Mouse (Mus musculus) kidney, embryonic 15.5 days (tissue): ENCODE results near the gene Rps6ka5. TPM values are rescaled to one million over a fixed set of nuclear protein-coding genes. Genes with fewer than 3 reads are reported as not detected.

ENCODE experiments used
- ATAC-seq: fragments of 200-750 bp; cut with Nextera tagmentation; replicated peaks from 2 replicates; pipeline ENCODE4 v1.8.0; 2017; ENCODE audit warnings: moderate TSS enrichment; ENCODE audit not compliant: low FRiP score
- H3K27ac ChIP-seq: fragments of 300-500 bp; sonication (generic); 2 replicates; pipeline ENCODE4 v1.5.1; 2015; ENCODE audit warnings: mild to moderate bottlenecking, inconsistent platforms
- H3K27me3 ChIP-seq: fragments of 300-500 bp; sonication (generic); 2 replicates; pipeline ENCODE4 v1.6.1; 2015; ENCODE audit warnings: inconsistent platforms
- H3K36me3 ChIP-seq: fragments of 300-500 bp; sonication (generic); 2 replicates; pipeline ENCODE4 v1.6.1; 2015; ENCODE audit warnings: inconsistent platforms
- H3K4me1 ChIP-seq: fragments of 300-500 bp; sonication (generic); 2 replicates; pipeline ENCODE4 v1.6.1; 2015; ENCODE audit warnings: inconsistent platforms
- H3K4me2 ChIP-seq: fragments of 300-500 bp; sonication (generic); 2 replicates; pipeline ENCODE4 v1.6.1; 2015; ENCODE audit warnings: moderate library complexity, mild to moderate bottlenecking, inconsistent platforms
- H3K4me3 ChIP-seq: fragments of 300-500 bp; sonication (generic); replicated peaks from 2 replicates; pipeline ENCODE4 v1.5.1; 2015; ENCODE audit warnings: mild to moderate bottlenecking, inconsistent platforms
- H3K9ac ChIP-seq: fragments of 300-500 bp; sonication (generic); 2 replicates; pipeline ENCODE4 v1.6.1; 2015; ENCODE audit warnings: mild to moderate bottlenecking, inconsistent platforms
- H3K9me3 ChIP-seq: fragments of 300-500 bp; sonication (generic); replicated peaks from 2 replicates; pipeline ENCODE4 v1.6.1; 2016; ENCODE audit warnings: inconsistent platforms
- whole genome bisulfite sequencing: fragments of 180-500 bp; shearing (Covaris S2); methylation state at CpG from one replicate; pipeline ENCODE4 v1.1.7; 2015; ENCODE audit warnings: mixed read lengths; 5-methylcytosine and 5-hydroxymethylcytosine counted together
- polyA plus RNA-seq: library from polyadenylated mRNA; unstranded; fragments of >200 nt; fragmentation: Nextera tagmentation; extraction: Ambion mirVana; gene quantifications from 2 replicates; pipeline ENCODE4 v1.2.1, GENCODE M21; 2015

Rps6ka5 gene
- 3.9 and 4.9 TPM in 2 replicates for polyA plus RNA-seq

GRCm38 (mm10) chr12:100726651-100727050 is at the start of gene Rps6ka5:
Gene Rps6ka5 (minus strand): TSS chr12:100726983.
- no peak for ATAC-seq
- Histone ChIP-seq H3K9ac (no peak within 1 kb of the TSS), H3K4me3 (0 out of 2 replicates have a peak within 1 kb of the TSS, but pooled peaks have one; percentile 68), H3K9me3 (no peaks in the 10 kb centered on the region), H3K27me3 (no peaks in the 10 kb centered on the region), H3K27ac (no peak within 1 kb of the TSS), H3K36me3 (no peaks in the 10 kb centered on the region), H3K4me1 (peaks cover 20% of the 10 kb centered on the region), H3K4me2 (peak within 1 kb of the TSS; percentile 75)
- WGBS = 93% methylated on average over 4 of the region's 4 CpGs

DNA sequence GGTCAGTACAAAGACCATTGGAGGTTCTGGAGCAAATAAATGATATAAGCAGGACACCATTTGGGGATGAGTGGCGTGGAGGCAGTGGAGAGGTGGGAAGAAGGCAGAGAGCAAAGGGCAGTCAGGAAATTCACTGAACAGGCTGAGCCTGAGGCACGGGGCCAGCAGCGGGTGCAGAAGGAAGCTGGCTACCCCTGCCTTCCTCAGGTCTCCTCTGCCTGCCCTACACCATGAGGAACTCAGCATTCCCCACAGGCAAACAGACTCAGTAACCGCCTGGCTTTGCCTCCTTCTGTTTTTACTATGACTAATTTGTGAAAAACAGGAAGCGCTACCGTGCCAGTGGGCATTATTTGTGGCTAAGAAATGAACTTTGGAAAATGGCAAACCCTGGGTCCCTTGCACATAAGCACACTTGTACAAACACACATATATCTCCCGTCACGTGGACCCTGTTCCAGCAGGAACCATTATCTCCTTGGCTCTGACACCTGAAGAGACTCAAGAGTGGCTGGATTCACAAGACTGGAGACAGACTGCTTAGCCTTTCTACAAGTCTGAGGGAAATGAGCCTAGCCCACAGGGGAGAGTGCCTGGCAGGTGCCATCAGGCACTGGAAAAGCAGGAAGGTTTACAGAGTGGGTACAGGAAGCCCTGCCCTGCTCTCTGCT is 49.3 kb upstream of the Rps6ka5 start:
- WGBS = 76% methylated on average over 8 of the region's 8 CpGs
- H3K4me1 ChIP-seq = peaks cover 17% of the 10 kb centered on the region

GRCm38 (mm10) chr12:100775291-100775690 is 48.5 kb upstream of the Rps6ka5 start:
- H3K9me3 ChIP-seq = no peaks in the 10 kb centered on the region
- no peak overlapping the region for H3K9ac ChIP-seq
- H3K36me3 ChIP-seq = no peaks in the 10 kb centered on the region
- no peak overlapping the region for H3K4me3 ChIP-seq
- no peaks in the 10 kb centered on the region for H3K27me3 ChIP-seq
- no peak overlapping the region for H3K4me2 ChIP-seq
- peaks cover 17% of the 10 kb centered on the region for H3K4me1 ChIP-seq
- no peak overlapping the region for H3K27ac ChIP-seq
- no peak for ATAC-seq

More for the DNA sequence above, 49.3 kb upstream of the Rps6ka5 start:
- no peaks in the 10 kb centered on the region for H3K9me3 ChIP-seq
- H3K4me2 ChIP-seq = no peak overlapping the region
- H3K27me3 ChIP-seq = no peaks in the 10 kb centered on the region
- no peak overlapping the region for H3K27ac ChIP-seq
- H3K9ac ChIP-seq = no peak overlapping the region
- no peak for ATAC-seq
- no peak overlapping the region for H3K4me3 ChIP-seq
- H3K36me3 ChIP-seq = no peaks in the 10 kb centered on the region

GRCm38 (mm10) chr12:100774756-100775155 is 48.0 kb upstream of the Rps6ka5 start:
- H3K27me3 ChIP-seq = no peaks in the 10 kb centered on the region
- H3K27ac ChIP-seq = no peak overlapping the region
- peaks cover 15% of the 10 kb centered on the region for H3K4me1 ChIP-seq
- no peaks in the 10 kb centered on the region for H3K36me3 ChIP-seq
- H3K9ac ChIP-seq = no peak overlapping the region
- H3K9me3 ChIP-seq = no peaks in the 10 kb centered on the region
- ATAC-seq = no peak
- WGBS = 66% methylated on average over 7 of the region's 7 CpGs
- no peak overlapping the region for H3K4me3 ChIP-seq
- no peak overlapping the region for H3K4me2 ChIP-seq

DNA sequence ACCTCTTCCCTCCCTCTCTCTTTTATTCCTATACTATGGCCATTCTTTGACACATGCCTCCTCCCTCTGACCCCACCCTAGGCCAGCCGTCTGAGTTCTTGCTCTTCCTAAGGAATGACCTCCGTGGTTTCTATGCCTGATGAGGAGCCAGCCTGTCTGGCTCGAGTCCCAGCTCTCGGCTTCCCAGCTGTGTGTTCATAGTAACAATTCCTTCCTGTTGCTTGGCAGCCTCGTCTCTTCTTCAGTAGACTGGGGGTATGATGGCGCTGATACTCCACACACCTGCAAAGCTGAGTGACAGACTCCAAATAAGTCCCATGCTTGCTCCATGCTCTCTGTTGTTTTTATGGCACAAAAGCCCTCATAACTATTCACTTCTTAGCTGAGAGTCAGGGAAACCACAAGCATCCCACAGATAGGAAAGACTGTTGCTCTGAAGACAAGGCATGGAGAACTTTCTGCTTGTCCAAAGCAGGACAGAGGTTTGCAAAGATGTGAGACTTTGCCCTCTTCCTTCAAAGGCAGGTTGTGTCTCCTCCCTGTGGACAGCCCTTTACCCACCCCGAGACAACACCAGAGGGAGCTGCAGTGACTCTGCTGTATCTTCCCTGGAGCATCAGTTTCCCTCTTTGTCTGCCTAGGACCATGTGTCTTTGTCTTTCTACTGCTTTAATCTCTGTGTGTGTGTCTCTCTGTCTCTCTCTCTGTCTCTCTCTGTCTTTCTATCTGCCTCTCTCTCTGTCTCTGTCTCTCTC is 45.6 kb upstream of the Rps6ka5 start:
- 0 out of 2 replicates have a peak, but pooled peaks cover 3% of the 10 kb centered on the region for H3K4me1 ChIP-seq
- no peak overlapping the region for H3K4me3 ChIP-seq
- H3K27me3 ChIP-seq = no peaks in the 10 kb centered on the region
- H3K4me2 ChIP-seq = no peak overlapping the region
- H3K9me3 ChIP-seq = no peaks in the 10 kb centered on the region
- no peaks in the 10 kb centered on the region for H3K36me3 ChIP-seq
- no peak overlapping the region for H3K27ac ChIP-seq
- no peak for ATAC-seq
- 49% methylated on average over 7 of the region's 7 CpGs for WGBS
- H3K9ac ChIP-seq = no peak overlapping the region

DNA sequence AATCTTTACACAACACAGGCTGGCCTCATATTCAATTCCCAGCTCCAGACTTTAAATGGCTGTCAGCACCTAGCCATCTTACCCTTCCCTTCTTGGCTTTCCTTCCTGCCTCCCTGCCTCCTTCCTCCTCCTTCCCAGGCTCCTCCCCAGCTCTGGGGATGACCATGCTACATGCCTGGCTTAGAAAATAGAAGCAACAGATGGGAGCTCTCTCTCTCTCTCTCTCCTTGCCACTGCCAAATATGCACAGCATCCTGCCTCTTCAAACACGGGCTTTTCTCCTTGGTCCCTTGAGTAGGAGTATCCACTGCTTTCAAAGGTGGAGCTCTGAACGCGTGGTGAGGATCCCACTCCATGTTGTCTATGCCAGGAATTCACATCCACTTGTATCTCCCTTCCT is 44.0 kb upstream of the Rps6ka5 start:
- ATAC-seq = no peak
- Histone ChIP-seq H3K27me3 (no peaks in the 10 kb centered on the region), H3K36me3 (no peaks in the 10 kb centered on the region), H3K27ac (no peak overlapping the region), H3K4me3 (no peak overlapping the region), H3K4me2 (no peak overlapping the region), H3K4me1 (0 out of 2 replicates have a peak, but pooled peaks cover 3% of the 10 kb centered on the region), H3K9me3 (no peaks in the 10 kb centered on the region), H3K9ac (no peak overlapping the region)
- 78% methylated on average over 3 of the region's 3 CpGs for WGBS

GRCm38 (mm10) chr12:100769871-100770270 is 43.1 kb upstream of the Rps6ka5 start:
- no peaks in the 10 kb centered on the region for H3K9me3 ChIP-seq
- H3K4me3 ChIP-seq = no peak overlapping the region
- no peak overlapping the region for H3K4me2 ChIP-seq
- 89% methylated on average over 6 of the region's 6 CpGs for WGBS
- H3K9ac ChIP-seq = no peak overlapping the region
- H3K36me3 ChIP-seq = no peaks in the 10 kb centered on the region
- H3K27ac ChIP-seq = no peak overlapping the region
- ATAC-seq = no peak
- no peaks in the 10 kb centered on the region for H3K27me3 ChIP-seq
- 0 out of 2 replicates have a peak, but pooled peaks cover 3% of the 10 kb centered on the region for H3K4me1 ChIP-seq

GRCm38 (mm10) chr12:100764329-100765018 is 37.7 kb upstream of the Rps6ka5 start:
- H3K27ac ChIP-seq = no peak overlapping the region; the same call in 1 of the 2 replicates
- 65% methylated on average over 13 of the region's 13 CpGs for WGBS
- H3K27me3 ChIP-seq = no peaks in the 10 kb centered on the region
- H3K9ac ChIP-seq = no peak overlapping the region
- H3K4me1 ChIP-seq = no peaks in the 10 kb centered on the region
- no peak overlapping the region for H3K4me2 ChIP-seq
- no peaks in the 10 kb centered on the region for H3K9me3 ChIP-seq
- H3K36me3 ChIP-seq = no peaks in the 10 kb centered on the region
- no peak for ATAC-seq
- no peak overlapping the region for H3K4me3 ChIP-seq

DNA sequence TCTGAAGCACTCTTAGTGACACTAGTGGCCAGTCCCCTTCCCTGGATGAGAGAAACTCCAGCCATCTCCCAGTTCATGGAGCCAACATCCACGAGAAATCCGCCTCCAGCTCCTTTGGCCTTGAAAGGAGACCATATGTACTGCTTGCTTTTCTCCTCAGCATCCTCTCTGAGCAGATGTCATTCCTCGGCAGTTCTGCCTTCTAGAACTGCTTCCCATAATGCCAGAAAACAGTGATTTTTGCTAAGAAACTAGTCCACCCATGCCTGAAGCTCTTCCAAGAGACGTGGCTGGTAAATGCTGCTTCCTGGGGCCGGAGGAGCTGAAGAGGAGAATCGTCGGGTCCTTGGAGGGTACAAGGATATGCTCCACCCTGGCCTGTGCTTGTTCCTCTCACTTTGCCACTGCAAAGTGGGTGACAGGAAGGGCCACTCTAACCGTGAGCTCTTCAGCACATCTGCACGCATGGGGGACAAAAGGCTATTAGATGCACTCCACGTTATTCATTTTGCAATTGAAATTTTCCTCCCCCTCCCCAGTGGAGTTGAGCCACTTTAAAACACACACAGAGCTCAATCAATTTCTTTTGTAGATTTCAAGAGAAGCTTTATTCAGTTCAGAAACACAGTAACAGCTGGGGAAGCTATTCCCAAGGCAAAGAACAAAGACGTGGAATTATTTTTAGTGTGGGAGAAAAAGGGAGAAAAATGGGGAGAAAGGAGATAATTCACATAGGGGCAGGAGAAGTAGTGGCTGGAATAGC is 36.1 kb upstream of the Rps6ka5 start:
- H3K4me3 ChIP-seq = no peak overlapping the region
- H3K9me3 ChIP-seq = no peaks in the 10 kb centered on the region
- no peak overlapping the region for H3K27ac ChIP-seq
- no peak overlapping the region for H3K4me2 ChIP-seq
- H3K9ac ChIP-seq = no peak overlapping the region
- no peaks in the 10 kb centered on the region for H3K4me1 ChIP-seq
- 67% methylated on average over 11 of the region's 11 CpGs for WGBS
- H3K36me3 ChIP-seq = no peaks in the 10 kb centered on the region
- no peaks in the 10 kb centered on the region for H3K27me3 ChIP-seq
- no peak for ATAC-seq

GRCm38 (mm10) chr12:100757427-100757826 is 30.6 kb upstream of the Rps6ka5 start:
- no peak overlapping the region for H3K9ac ChIP-seq
- H3K4me1 ChIP-seq = no peaks in the 10 kb centered on the region
- no peak overlapping the region for H3K4me3 ChIP-seq
- no peak overlapping the region for H3K27ac ChIP-seq
- H3K27me3 ChIP-seq = no peaks in the 10 kb centered on the region
- 76% methylated on average over 4 of the region's 4 CpGs for WGBS
- H3K36me3 ChIP-seq = no peaks in the 10 kb centered on the region
- no peaks in the 10 kb centered on the region for H3K9me3 ChIP-seq
- H3K4me2 ChIP-seq = no peak overlapping the region
- no peak for ATAC-seq

DNA sequence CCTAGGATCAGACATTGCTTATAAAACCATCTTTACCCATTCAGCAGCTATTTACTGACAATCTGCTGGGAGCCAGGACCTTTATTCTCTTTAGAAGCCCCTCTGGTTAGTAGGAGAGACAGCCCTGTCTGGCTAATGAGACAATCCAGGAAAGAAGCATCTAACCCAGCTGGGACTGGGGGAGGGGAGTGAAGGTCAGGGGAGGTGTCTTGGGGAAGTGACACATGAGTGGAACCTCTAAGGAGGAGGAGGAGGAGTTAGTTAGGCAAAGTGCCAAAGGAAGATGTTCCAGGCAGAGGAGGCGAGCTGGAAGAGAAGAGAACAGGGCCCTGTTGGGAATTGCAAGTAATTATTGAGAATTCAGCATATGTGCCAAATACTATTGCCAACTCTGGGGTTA is 26.9 kb upstream of the Rps6ka5 start:
- Histone ChIP-seq H3K4me1 (no peaks in the 10 kb centered on the region), H3K36me3 (no peaks in the 10 kb centered on the region), H3K9me3 (no peaks in the 10 kb centered on the region), H3K4me3 (no peak overlapping the region), H3K27ac (no peak overlapping the region), H3K4me2 (no peak overlapping the region), H3K27me3 (no peaks in the 10 kb centered on the region), H3K9ac (no peak overlapping the region)
- 27% methylated on average over 1 of the region's 1 CpGs for WGBS
- ATAC-seq = no peak
